Mouse (Mus musculus): ENCODE data around the gene Grik3. TPM values are rescaled to one million over a fixed set of nuclear protein-coding genes. Genes with fewer than 3 reads are reported as not detected.

Gene Grik3
- polyA plus RNA-seq, 1 experiment from 2014 or later, result 4.4 TPM

- H3K27me3 ChIP-seq (ENCODE audit: control insufficient read depth, insufficient read depth, low read depth, low read length), result peaks cover 14% of the 10 kb centered on the region
- H3K4me2 ChIP-seq (ENCODE audit: low read length), result peak overlapping the region; percentile 78
- WGBS, result 4% methylated on average over 26 of the region's 26 CpGs
- H3K36me3 ChIP-seq (ENCODE audit: control insufficient read depth, insufficient read depth, low read length), result no peaks in the 10 kb centered on the region
- H3K27ac ChIP-seq (ENCODE audit: low read length), result peak overlapping the region; percentile 83
- H3K4me3 ChIP-seq (ENCODE audit: low read depth, low read length), result peak overlapping the region; percentile 63
- H3K9ac ChIP-seq (ENCODE audit: low read depth, low read length), result peak overlapping the region; percentile 76
- H3K9me3 ChIP-seq (replicated peaks; ENCODE audit: control insufficient read depth, low read length, poor library complexity, severe bottlenecking), result no peaks in the 10 kb centered on the region
- peaks cover 53% of the 10 kb centered on the region for H3K4me1 ChIP-seq (ENCODE audit: control insufficient read depth, insufficient read depth, low read length)
- no peak for ATAC-seq
Measured at GRCm38 (mm10) chr4:125488796-125489637, 1.5 kb upstream of the Grik3 start.

GRCm38 (mm10) chr4:125489901-125490590, 454 bp upstream of the Grik3 start:
- under 1% methylated on average over 71 of the region's 81 CpGs for WGBS
- H3K9me3 ChIP-seq (replicated peaks; ENCODE audit: control insufficient read depth, low read length, poor library complexity, severe bottlenecking), result no peaks in the 10 kb centered on the region
- no peaks in the 10 kb centered on the region for H3K36me3 ChIP-seq (ENCODE audit: control insufficient read depth, insufficient read depth, low read length)
- H3K27ac ChIP-seq (ENCODE audit: low read length), result peak overlapping the region; percentile 83
- H3K4me1 ChIP-seq (ENCODE audit: control insufficient read depth, insufficient read depth, low read length), result peaks cover 56% of the 10 kb centered on the region
- peak overlapping the region; percentile 78 for H3K4me2 ChIP-seq (ENCODE audit: low read length)
- peak; percentile 61 for ATAC-seq
- peak overlapping the region; percentile 76 for H3K9ac ChIP-seq (ENCODE audit: low read depth, low read length)
- peak overlapping the region; percentile 63 for H3K4me3 ChIP-seq (ENCODE audit: low read depth, low read length)
- peaks cover 14% of the 10 kb centered on the region for H3K27me3 ChIP-seq (ENCODE audit: control insufficient read depth, insufficient read depth, low read depth, low read length)

- peaks cover 52% of the 10 kb centered on the region for H3K4me1 ChIP-seq (ENCODE audit: control insufficient read depth, insufficient read depth, low read length)
Measured at GRCm38 (mm10) chr4:125491505-125492121, 1.1 kb downstream of the Grik3 start.

GRCm38 (mm10) chr4:125492122-125492505, 1.6 kb downstream of the Grik3 start:
- ATAC-seq, result no peak
- Histone ChIP-seq H3K4me3 (ENCODE audit: low read depth, low read length) (peak overlapping the region; percentile 63), H3K9ac (ENCODE audit: low read depth, low read length) (peak overlapping the region; percentile 76), H3K36me3 (ENCODE audit: control insufficient read depth, insufficient read depth, low read length) (no peaks in the 10 kb centered on the region), H3K4me1 (ENCODE audit: control insufficient read depth, insufficient read depth, low read length) (peaks cover 53% of the 10 kb centered on the region), H3K9me3 (replicated peaks; ENCODE audit: control insufficient read depth, low read length, poor library complexity, severe bottlenecking) (no peaks in the 10 kb centered on the region), H3K4me2 (ENCODE audit: low read length) (peak overlapping the region; percentile 78), H3K27me3 (ENCODE audit: control insufficient read depth, insufficient read depth, low read depth, low read length) (peaks cover 14% of the 10 kb centered on the region), H3K27ac (ENCODE audit: low read length) (peak overlapping the region; percentile 83)
- WGBS, result 17% methylated on average over 9 of the region's 9 CpGs

More at GRCm38 (mm10) chr4:125491505-125492121, 1.1 kb downstream of the Grik3 start:
- under 1% methylated on average over 42 of the region's 42 CpGs for WGBS
- Histone ChIP-seq H3K4me3 (ENCODE audit: low read depth, low read length) (peak overlapping the region; percentile 63), H3K36me3 (ENCODE audit: control insufficient read depth, insufficient read depth, low read length) (no peaks in the 10 kb centered on the region), H3K9me3 (replicated peaks; ENCODE audit: control insufficient read depth, low read length, poor library complexity, severe bottlenecking) (no peaks in the 10 kb centered on the region), H3K27ac (ENCODE audit: low read length) (peak overlapping the region; percentile 83), H3K4me2 (ENCODE audit: low read length) (peak overlapping the region; percentile 78), H3K9ac (ENCODE audit: low read depth, low read length) (peak overlapping the region; percentile 76), H3K27me3 (ENCODE audit: control insufficient read depth, insufficient read depth, low read depth, low read length) (peaks cover 14% of the 10 kb centered on the region)
- no peak for ATAC-seq

- H3K9me3 ChIP-seq (replicated peaks; ENCODE audit: control insufficient read depth, low read length, poor library complexity, severe bottlenecking), result no peaks in the 10 kb centered on the region
- H3K4me2 ChIP-seq (ENCODE audit: low read length), result peak overlapping the region; percentile 78
- peaks cover 50% of the 10 kb centered on the region for H3K4me1 ChIP-seq (ENCODE audit: control insufficient read depth, insufficient read depth, low read length)
- H3K4me3 ChIP-seq (ENCODE audit: low read depth, low read length), result peak overlapping the region; percentile 63
- H3K27me3 ChIP-seq (ENCODE audit: control insufficient read depth, insufficient read depth, low read depth, low read length), result peaks cover 14% of the 10 kb centered on the region
- 12% methylated on average over 9 of the region's 9 CpGs for WGBS
- peak overlapping the region; percentile 76 for H3K9ac ChIP-seq (ENCODE audit: low read depth, low read length)
- H3K27ac ChIP-seq (ENCODE audit: low read length), result peak overlapping the region; percentile 66
- no peaks in the 10 kb centered on the region for H3K36me3 ChIP-seq (ENCODE audit: control insufficient read depth, insufficient read depth, low read length)
- no peak for ATAC-seq
Measured at GRCm38 (mm10) chr4:125492706-125493105, 2.2 kb downstream of the Grik3 start.

GRCm38 (mm10) chr4:125493124-125493523, 2.6 kb downstream of the Grik3 start:
- ATAC-seq, result no peak

GRCm38 (mm10) chr4:125495477-125495876, 5.0 kb downstream of the Grik3 start:
- 25% methylated on average over 8 of the region's 8 CpGs for WGBS
- no peak overlapping the region for H3K4me3 ChIP-seq (ENCODE audit: low read depth, low read length)
- H3K36me3 ChIP-seq (ENCODE audit: control insufficient read depth, insufficient read depth, low read length), result no peaks in the 10 kb centered on the region
- H3K9me3 ChIP-seq (replicated peaks; ENCODE audit: control insufficient read depth, low read length, poor library complexity, severe bottlenecking), result no peaks in the 10 kb centered on the region
- no peak overlapping the region for H3K9ac ChIP-seq (ENCODE audit: low read depth, low read length)
- H3K27ac ChIP-seq (ENCODE audit: low read length), result no peak overlapping the region
- peak overlapping the region; percentile 78; the same call in 1 of the 2 replicates for H3K4me2 ChIP-seq (ENCODE audit: low read length)
- ATAC-seq, result no peak
- peaks cover 6% of the 10 kb centered on the region for H3K27me3 ChIP-seq (ENCODE audit: control insufficient read depth, insufficient read depth, low read depth, low read length)
- H3K4me1 ChIP-seq (ENCODE audit: control insufficient read depth, insufficient read depth, low read length), result peaks cover 50% of the 10 kb centered on the region

More at GRCm38 (mm10) chr4:125493124-125493523, 2.6 kb downstream of the Grik3 start:
- Histone ChIP-seq H3K27ac (ENCODE audit: low read length) (peak overlapping the region; percentile 66), H3K9ac (ENCODE audit: low read depth, low read length) (peak overlapping the region; percentile 76), H3K4me3 (ENCODE audit: low read depth, low read length) (peak overlapping the region; percentile 63), H3K4me2 (ENCODE audit: low read length) (peak overlapping the region; percentile 78), H3K9me3 (replicated peaks; ENCODE audit: control insufficient read depth, low read length, poor library complexity, severe bottlenecking) (no peaks in the 10 kb centered on the region), H3K4me1 (ENCODE audit: control insufficient read depth, insufficient read depth, low read length) (peaks cover 50% of the 10 kb centered on the region), H3K27me3 (ENCODE audit: control insufficient read depth, insufficient read depth, low read depth, low read length) (peaks cover 12% of the 10 kb centered on the region), H3K36me3 (ENCODE audit: control insufficient read depth, insufficient read depth, low read length) (no peaks in the 10 kb centered on the region)
- 4% methylated on average over 8 of the region's 8 CpGs for WGBS

GRCm38 (mm10) chr4:125497001-125497400, 6.5 kb downstream of the Grik3 start:
- no peak for ATAC-seq
- peaks cover 42% of the 10 kb centered on the region for H3K4me1 ChIP-seq (ENCODE audit: control insufficient read depth, insufficient read depth, low read length)
- H3K9me3 ChIP-seq (replicated peaks; ENCODE audit: control insufficient read depth, low read length, poor library complexity, severe bottlenecking), result no peaks in the 10 kb centered on the region
- H3K4me2 ChIP-seq (ENCODE audit: low read length), result 0 out of 2 replicates have a peak overlapping the region, but pooled peaks have one; percentile 8
- peaks cover 6% of the 10 kb centered on the region for H3K27me3 ChIP-seq (ENCODE audit: control insufficient read depth, insufficient read depth, low read depth, low read length)
- H3K36me3 ChIP-seq (ENCODE audit: control insufficient read depth, insufficient read depth, low read length), result no peaks in the 10 kb centered on the region
- no peak overlapping the region for H3K9ac ChIP-seq (ENCODE audit: low read depth, low read length)
- 5% methylated on average over 1 of the region's 1 CpGs for WGBS
- no peak overlapping the region for H3K27ac ChIP-seq (ENCODE audit: low read length)
- no peak overlapping the region for H3K4me3 ChIP-seq (ENCODE audit: low read depth, low read length)

All from midbrain, embryonic 16.5 days (tissue).